Mouse (Mus musculus) midbrain, embryonic 14.5 days (tissue): ENCODE data around the gene Limch1. TPM values are rescaled to one million over a fixed set of nuclear protein-coding genes. Genes with fewer than 3 reads are reported as not detected.

Experiments
- ATAC-seq: fragments of 200-750 bp; cut with Nextera tagmentation; 2 replicates; pipeline ENCODE4 v1.8.0; 2017; ENCODE audit warnings: moderate number of reproducible peaks, moderate library complexity; ENCODE audit not compliant: low FRiP score, low TSS enrichment
- DNase-seq: peaks from one replicate; pipeline ENCODE4 v3.0.0-alpha.2; 2015
- H3K27ac ChIP-seq: fragments of 300-500 bp; sonication (generic); replicated peaks from 2 replicates; pipeline ENCODE4 v1.5.1; 2014; ENCODE audit warnings: mild to moderate bottlenecking, low read depth, low read length, moderate library complexity
- H3K27me3 ChIP-seq: fragments of 300-500 bp; sonication (generic); 2 replicates; pipeline ENCODE4 v1.6.1; 2014; ENCODE audit warnings: low read length, control low read depth, mixed read lengths; ENCODE audit not compliant: control insufficient read depth, insufficient read depth
- H3K36me3 ChIP-seq: fragments of 300-500 bp; sonication (generic); 2 replicates; pipeline ENCODE4 v1.6.1; 2014; ENCODE audit warnings: low read length, control low read depth; ENCODE audit not compliant: control insufficient read depth, insufficient read depth
- H3K4me1 ChIP-seq: fragments of 300-500 bp; sonication (generic); 2 replicates; pipeline ENCODE4 v1.6.1; 2014; ENCODE audit warnings: mild to moderate bottlenecking, antibody characterized with exemption, low read length, control low read depth; ENCODE audit not compliant: control insufficient read depth, insufficient read depth
- H3K4me2 ChIP-seq: fragments of 300-500 bp; sonication (generic); 2 replicates; pipeline ENCODE4 v1.6.1; 2014; ENCODE audit warnings: mild to moderate bottlenecking, low read length, moderate library complexity
- H3K4me3 ChIP-seq: fragments of 300-500 bp; sonication (generic); replicated peaks from 2 replicates; pipeline ENCODE4 v1.5.1; 2014; ENCODE audit warnings: low read depth, low read length
- H3K9ac ChIP-seq: fragments of 300-500 bp; sonication (generic); replicated peaks from 2 replicates; pipeline ENCODE4 v1.6.1; 2014; ENCODE audit warnings: mild to moderate bottlenecking, low read length, moderate library complexity
- H3K9me3 ChIP-seq: fragments of 300-500 bp; sonication (generic); 2 replicates; pipeline ENCODE4 v1.6.1; 2016; ENCODE audit warnings: low read length, control low read depth, mixed read lengths; ENCODE audit not compliant: control insufficient read depth
- WGBS: fragments of 180-500 bp; shearing (Covaris S2); extraction: QIAGEN DNeasy Blood & Tissue Kit; methylation state at CpG from one replicate; pipeline ENCODE4 v1.1.7; 2014; 5-methylcytosine and 5-hydroxymethylcytosine counted together
- polyA plus RNA-seq: library from polyadenylated mRNA; unstranded; fragments of >200 nt; fragmentation: Nextera tagmentation; extraction: Ambion mirVana; gene quantifications from 2 replicates; pipeline ENCODE4 v1.2.1, GENCODE M21; 2014

Gene Limch1
- polyA plus RNA-seq, 1 experiment from 2014 or later, result 56.5 TPM

- Histone ChIP-seq H3K9ac (no peak overlapping the region), H3K4me2 (peak overlapping the region; percentile 29; the same call in 1 of the 2 replicates), H3K4me1 (peaks cover 10% of the 10 kb centered on the region; the same call in 1 of the 2 replicates), H3K27me3 (no peaks in the 10 kb centered on the region), H3K36me3 (no peaks in the 10 kb centered on the region), H3K9me3 (no peaks in the 10 kb centered on the region), H3K27ac (peak overlapping the region; percentile 45; the same call in 1 of the 2 replicates), H3K4me3 (no peak overlapping the region)
- ATAC-seq (no peak), DNase-seq (no peak)
- 34% methylated on average over 1 of the region's 1 CpGs for WGBS
Observed at GRCm38 (mm10) chr5:66731302-66731697, 14.3 kb upstream of the Limch1 start.

- H3K9ac ChIP-seq, result no peak overlapping the region
- H3K27me3 ChIP-seq, result no peaks in the 10 kb centered on the region
- ATAC-seq, result no peak
- no peak overlapping the region for H3K4me3 ChIP-seq
- peaks cover 10% of the 10 kb centered on the region; the same call in 1 of the 2 replicates for H3K4me1 ChIP-seq
- no peak for DNase-seq
- no peak overlapping the region for H3K4me2 ChIP-seq
- WGBS, result 100% methylated on average over 1 of the region's 1 CpGs
- H3K9me3 ChIP-seq, result no peaks in the 10 kb centered on the region
- H3K27ac ChIP-seq, result no peak overlapping the region
- no peaks in the 10 kb centered on the region for H3K36me3 ChIP-seq
Observed at GRCm38 (mm10) chr5:66733556-66733955, 12.1 kb upstream of the Limch1 start.

GRCm38 (mm10) chr5:66739376-66739775 is 6.3 kb upstream of the Limch1 start:
- Histone ChIP-seq H3K36me3 (no peaks in the 10 kb centered on the region), H3K4me3 (no peak overlapping the region), H3K27ac (no peak overlapping the region), H3K9me3 (no peaks in the 10 kb centered on the region), H3K9ac (no peak overlapping the region), H3K4me1 (no peaks in the 10 kb centered on the region), H3K27me3 (no peaks in the 10 kb centered on the region), H3K4me2 (no peak overlapping the region)
- ATAC-seq (no peak), DNase-seq (no peak)
- 98% methylated on average over 3 of the region's 3 CpGs for WGBS

GRCm38 (mm10) chr5:66745996-66746681 is 512 bp downstream of the Limch1 start:
- Histone ChIP-seq H3K9ac (peak overlapping the region; percentile 78), H3K9me3 (no peaks in the 10 kb centered on the region), H3K4me2 (peak overlapping the region; percentile 93), H3K4me3 (peak overlapping the region; percentile 76), H3K4me1 (peaks cover 28% of the 10 kb centered on the region), H3K36me3 (no peaks in the 10 kb centered on the region), H3K27me3 (no peaks in the 10 kb centered on the region), H3K27ac (peak overlapping the region; percentile 89)
- ATAC-seq (peak; percentile 73), DNase-seq (peak; percentile 83)
- WGBS, result under 1% methylated on average over 42 of the region's 42 CpGs

- DNase-seq, result no peak
- no peaks in the 10 kb centered on the region for H3K9me3 ChIP-seq
- H3K27ac ChIP-seq, result peak overlapping the region; percentile 89
- H3K4me2 ChIP-seq, result peak overlapping the region; percentile 93
- H3K36me3 ChIP-seq, result no peaks in the 10 kb centered on the region
- H3K27me3 ChIP-seq, result no peaks in the 10 kb centered on the region
- no peak for ATAC-seq
- peak overlapping the region; percentile 76 for H3K4me3 ChIP-seq
- 4% methylated on average over 11 of the region's 11 CpGs for WGBS
- peak overlapping the region; percentile 78 for H3K9ac ChIP-seq
- peaks cover 33% of the 10 kb centered on the region for H3K4me1 ChIP-seq
Observed at GRCm38 (mm10) chr5:66746761-66747160, 1.1 kb downstream of the Limch1 start.

- Histone ChIP-seq H3K9me3 (no peaks in the 10 kb centered on the region), H3K27ac (peak overlapping the region; percentile 32; the same call in 1 of the 2 replicates), H3K4me2 (peak overlapping the region; percentile 93), H3K27me3 (no peaks in the 10 kb centered on the region), H3K9ac (peak overlapping the region; percentile 40; the same call in 1 of the 2 replicates), H3K4me1 (peaks cover 33% of the 10 kb centered on the region), H3K4me3 (peak overlapping the region; percentile 76), H3K36me3 (no peaks in the 10 kb centered on the region)
- peak; percentile 68 for DNase-seq
- 6% methylated on average over 10 of the region's 10 CpGs for WGBS
- no peak for ATAC-seq
Observed at GRCm38 (mm10) chr5:66747761-66748430, 2.3 kb downstream of the Limch1 start.

GRCm38 (mm10) chr5:66748448-66749115 is 3.0 kb downstream of the Limch1 start:
- peak overlapping the region; percentile 93 for H3K4me2 ChIP-seq
- H3K4me1 ChIP-seq, result peaks cover 33% of the 10 kb centered on the region
- no peaks in the 10 kb centered on the region for H3K27me3 ChIP-seq
- no peaks in the 10 kb centered on the region for H3K36me3 ChIP-seq
- H3K4me3 ChIP-seq, result peak overlapping the region; percentile 76
- 33% methylated on average over 5 of the region's 5 CpGs for WGBS
- ATAC-seq (no peak), DNase-seq (no peak)
- no peaks in the 10 kb centered on the region for H3K9me3 ChIP-seq
- H3K9ac ChIP-seq, result peak overlapping the region; percentile 40; the same call in 1 of the 2 replicates
- H3K27ac ChIP-seq, result 0 out of 2 replicates have a peak overlapping the region, but pooled peaks have one; percentile 32

GRCm38 (mm10) chr5:66750641-66751040 is 5.0 kb downstream of the Limch1 start:
- Histone ChIP-seq H3K27me3 (no peaks in the 10 kb centered on the region), H3K36me3 (no peaks in the 10 kb centered on the region), H3K4me1 (peaks cover 29% of the 10 kb centered on the region), H3K9me3 (no peaks in the 10 kb centered on the region), H3K27ac (no peak overlapping the region), H3K4me3 (no peak overlapping the region), H3K4me2 (no peak overlapping the region), H3K9ac (no peak overlapping the region)
- ATAC-seq (no peak), DNase-seq (no peak)
- 64% methylated on average over 7 of the region's 7 CpGs for WGBS
